Mouse (Mus musculus) cerebellum, adult 2 months (tissue): ENCODE data around the gene Eif2s1. TPM values are rescaled to one million over a fixed set of nuclear protein-coding genes. Genes with fewer than 3 reads are reported as not detected.

Experiments
- DNase-seq, 2 experiments: peaks; one replicate each; pipeline ENCODE4 v3.0.0; 2021
- H3K27ac ChIP-seq: fragments of 200-500 bp; 2 replicates; pipeline ENCODE4 v1.5.1; 2012; ENCODE audit warnings: low read length, control low read depth, inconsistent platforms; ENCODE audit not compliant: insufficient read depth
- H3K27me3 ChIP-seq: fragments of 200-500 bp; 2 replicates; pipeline ENCODE4 v1.6.1; 2012; ENCODE audit warnings: inconsistent platforms, mild to moderate bottlenecking, low read length, moderate library complexity; ENCODE audit not compliant: control insufficient read depth, insufficient read depth
- H3K4me1 ChIP-seq: fragments of 200-500 bp; 2 replicates; pipeline ENCODE4 v1.6.1; 2011; ENCODE audit warnings: low read length; ENCODE audit not compliant: control insufficient read depth, insufficient read depth
- H3K4me3 ChIP-seq: fragments of 200-500 bp; replicated peaks from 2 replicates; pipeline ENCODE3; 2011; ENCODE audit warnings: mild to moderate bottlenecking, low read depth, low read length, control low read depth; ENCODE audit not compliant: insufficient read depth
- CTCF ChIP-seq: fragments of 200-500 bp; IDR thresholded peaks from 2 replicates; pipeline ENCODE4 v1.5.1; 2011; ENCODE audit warnings: low read depth, mild to moderate bottlenecking, control low read depth, low read length, moderate library complexity, borderline replicate concordance; ENCODE audit not compliant: insufficient read depth
- POLR2A ChIP-seq: fragments of 200-500 bp; IDR thresholded peaks from 2 replicates; pipeline ENCODE4 v1.6.1; 2011; ENCODE audit warnings: low read length, control low read depth, borderline replicate concordance; ENCODE audit not compliant: insufficient read depth
- WGBS: fragments of 180-500 bp; shearing (Covaris S2); methylation state at CpG from one replicate; pipeline ENCODE4 v1.1.7; 2018; 5-methylcytosine and 5-hydroxymethylcytosine counted together
- polyA plus RNA-seq: library from polyadenylated mRNA; depleted of rRNA; stranded (reverse); fragments of >200 nt; gene quantifications from 2 replicates; pipeline ENCODE4 v1.2.3, GENCODE M21; 2012

The Eif2s1 gene
- polyA plus RNA-seq, 1 experiment = 29.1 TPM

- TF ChIP-seq CTCF (peak; percentile 14; the same call in 1 of the 2 replicates), POLR2A (no peak)
- Histone ChIP-seq H3K4me1 (no peaks in the 10 kb centered on the region), H3K4me3 (no peak overlapping the region), H3K27me3 (no peaks in the 10 kb centered on the region), H3K27ac (no peak overlapping the region)
- 98% methylated on average over 1 of the region's 1 CpGs for WGBS
- DNase-seq = no peak
Measured at GRCm38 (mm10) chr12:78865434-78865833, 3.8 kb downstream of the Eif2s1 start.

GRCm38 (mm10) chr12:78868115-78868514 lies 6.5 kb downstream of the Eif2s1 start:
- TF ChIP-seq POLR2A (no peak), CTCF (no peak)
- WGBS = 95% methylated on average over 1 of the region's 1 CpGs
- Histone ChIP-seq H3K4me1 (no peaks in the 10 kb centered on the region), H3K27ac (no peak overlapping the region), H3K4me3 (no peak overlapping the region), H3K27me3 (no peaks in the 10 kb centered on the region)
- DNase-seq = no peak

- no peak for DNase-seq
- TF ChIP-seq CTCF (no peak), POLR2A (no peak)
- no peak overlapping the region for H3K4me3 ChIP-seq
- no peaks in the 10 kb centered on the region for H3K4me1 ChIP-seq
- no peak overlapping the region for H3K27ac ChIP-seq
- H3K27me3 ChIP-seq = no peaks in the 10 kb centered on the region
- WGBS = 98% methylated on average over 3 of the region's 3 CpGs
Measured at GRCm38 (mm10) chr12:78874581-78874980, 13.0 kb downstream of the Eif2s1 start.

GRCm38 (mm10) chr12:78890062-78890461 lies 28.4 kb downstream of the Eif2s1 start:
- WGBS = 74% methylated on average over 1 of the region's 1 CpGs
- no peak for DNase-seq
- Histone ChIP-seq H3K4me3 (no peak overlapping the region), H3K27me3 (no peaks in the 10 kb centered on the region), H3K4me1 (no peaks in the 10 kb centered on the region), H3K27ac (no peak overlapping the region)
- TF ChIP-seq CTCF (no peak), POLR2A (no peak)

GRCm38 (mm10) chr12:78891149-78891548 lies 29.5 kb downstream of the Eif2s1 start:
- TF ChIP-seq POLR2A (no peak), CTCF (no peak)
- Histone ChIP-seq H3K27me3 (no peaks in the 10 kb centered on the region), H3K27ac (no peak overlapping the region), H3K4me1 (no peaks in the 10 kb centered on the region), H3K4me3 (no peak overlapping the region)
- no peak for DNase-seq
- WGBS = 88% methylated on average over 2 of the region's 2 CpGs

- no peak for DNase-seq
- TF ChIP-seq CTCF (no peak), POLR2A (no peak)
- Histone ChIP-seq H3K4me3 (no peak overlapping the region), H3K27me3 (no peaks in the 10 kb centered on the region), H3K4me1 (no peaks in the 10 kb centered on the region), H3K27ac (no peak overlapping the region)
- WGBS = 94% methylated on average over 1 of the region's 1 CpGs
Measured at GRCm38 (mm10) chr12:78897861-78898260, 36.2 kb downstream of the Eif2s1 start.

- TF ChIP-seq POLR2A (no peak), CTCF (no peak)
- H3K27ac ChIP-seq = no peak overlapping the region
- no peaks in the 10 kb centered on the region for H3K4me1 ChIP-seq
- no peak for DNase-seq
- 85% methylated on average over 5 of the region's 5 CpGs for WGBS
- H3K27me3 ChIP-seq = no peaks in the 10 kb centered on the region
- no peak overlapping the region for H3K4me3 ChIP-seq
Measured at GRCm38 (mm10) chr12:78901467-78901866, 39.8 kb downstream of the Eif2s1 start.

GRCm38 (mm10) chr12:78903313-78903712 lies 41.7 kb downstream of the Eif2s1 start:
- Histone ChIP-seq H3K27ac (no peak overlapping the region), H3K27me3 (no peaks in the 10 kb centered on the region), H3K4me3 (no peak overlapping the region), H3K4me1 (no peaks in the 10 kb centered on the region)
- 81% methylated on average over 4 of the region's 4 CpGs for WGBS
- TF ChIP-seq CTCF (no peak), POLR2A (no peak)
- DNase-seq = no peak
